Mouse (Mus musculus) heart, postnatal 4 days (tissue): ENCODE measurements at regions not wholly inside any gene's neighbourhood (a gene's known extent, or its start where the extent isn't known, plus 50 kb on each side); places are given as distances from the start of the nearest gene placed in this dataset.

ENCODE experiments used
- DNase-seq: peaks from one replicate; pipeline ENCODE4 v3.0.0; 2021

DNA sequence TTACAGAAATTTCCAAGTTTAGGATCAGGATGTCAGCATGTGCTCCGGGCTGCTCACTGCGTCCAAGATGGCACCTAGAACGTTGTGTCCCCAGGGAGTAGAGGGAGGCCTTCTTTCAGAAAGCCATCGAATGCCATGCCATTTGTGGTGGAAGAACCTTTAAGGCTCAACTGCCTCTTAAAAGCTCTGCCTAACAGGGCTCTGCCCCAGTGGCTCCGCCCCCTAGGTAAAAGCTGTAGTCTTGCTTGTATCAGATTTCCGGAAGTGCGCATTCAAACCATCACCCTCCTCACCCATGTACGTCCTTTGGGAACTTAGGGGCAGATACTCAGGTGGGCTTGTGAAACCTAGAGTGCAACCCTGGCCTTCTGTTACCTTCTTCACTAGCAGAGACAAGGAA, 54.0 kb upstream of the Psmd7 start:
- DNase-seq = no peak

GRCm38 (mm10) chr8:107647936-107648335, 59.7 kb upstream of the Psmd7 start:
- no peak for DNase-seq

GRCm38 (mm10) chr8:107650306-107650705, 62.0 kb upstream of the Psmd7 start:
- DNase-seq = no peak

DNA sequence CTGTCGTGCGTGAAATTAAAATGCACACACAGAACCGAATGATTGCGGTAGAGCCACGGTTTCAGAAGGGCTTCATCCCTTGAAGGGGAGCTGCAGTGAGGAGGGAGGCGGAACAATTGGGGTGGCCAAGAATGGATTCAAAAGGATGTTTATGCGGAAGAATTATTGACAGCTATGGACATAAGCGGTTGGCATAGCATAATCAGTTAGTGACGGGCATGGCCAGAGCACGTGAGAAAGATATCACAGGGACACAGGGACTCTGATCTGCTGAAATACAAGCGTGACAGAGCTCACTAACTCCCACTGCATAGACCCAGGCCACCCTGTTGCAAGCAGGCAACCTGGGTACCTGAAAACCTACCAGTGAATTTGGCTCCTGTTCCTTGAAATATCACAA, 63.2 kb upstream of the Psmd7 start:
- no peak for DNase-seq

DNA sequence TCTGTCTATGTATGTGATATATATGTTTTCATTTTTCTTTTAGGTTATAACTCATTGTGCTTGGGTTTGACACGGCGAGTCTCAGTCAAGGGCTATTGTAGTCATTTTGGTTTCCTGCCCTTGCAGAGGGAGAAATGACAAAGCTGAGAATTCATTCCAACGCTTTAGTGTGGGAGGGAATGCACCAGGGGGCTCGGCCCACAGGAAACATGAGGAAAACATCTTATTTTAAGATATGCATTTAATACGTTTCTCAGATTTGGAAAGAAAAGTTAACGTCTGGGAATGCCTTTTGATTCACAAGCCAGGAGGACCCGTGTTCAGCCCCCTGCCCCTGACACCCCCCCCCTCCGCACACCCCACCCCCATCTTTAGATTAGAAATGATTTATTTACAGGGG, 64.0 kb upstream of the Psmd7 start:
- DNase-seq = no peak

DNA sequence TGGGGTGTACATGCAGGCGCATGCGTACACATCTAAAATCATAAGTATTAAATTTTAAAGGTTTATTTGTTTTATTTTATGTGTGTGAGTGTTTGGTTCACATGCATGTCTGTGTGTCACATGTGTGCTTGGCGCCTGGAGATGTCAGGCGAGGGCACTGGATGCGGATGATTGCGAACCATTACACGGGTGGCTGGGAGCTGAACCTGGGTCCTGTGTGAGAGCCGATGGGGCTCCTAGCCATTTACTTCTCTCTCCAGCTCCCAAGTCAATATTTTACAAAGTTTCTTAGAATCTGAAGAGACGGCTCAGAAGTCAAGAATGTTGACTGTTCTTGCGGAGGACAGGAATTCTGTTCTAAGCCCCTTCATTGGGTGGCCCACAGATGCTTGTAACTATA, 65.4 kb upstream of the Psmd7 start:
- no peak for DNase-seq

DNA sequence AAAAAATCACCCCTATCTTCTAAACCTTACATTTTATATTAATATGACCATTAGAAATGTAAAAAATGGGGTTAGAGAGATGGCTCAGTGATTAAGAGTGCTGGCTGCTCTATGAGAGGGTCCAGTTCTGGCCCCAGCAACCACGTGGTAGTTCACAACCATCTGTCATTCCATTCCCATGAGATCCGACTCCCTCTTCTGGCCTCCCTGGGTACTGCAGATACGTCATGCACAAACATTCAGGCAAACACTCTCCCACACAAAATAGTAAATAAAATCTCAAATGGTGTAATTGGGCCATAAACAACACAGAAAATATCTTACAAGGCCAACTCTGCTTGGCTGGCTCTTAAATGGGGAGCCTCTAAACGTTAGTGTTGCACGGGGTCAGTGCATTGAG, 68.4 kb upstream of the Psmd7 start:
- peak; percentile 12 for DNase-seq

GRCm38 (mm10) chr8:107657741-107658140, 69.5 kb upstream of the Psmd7 start:
- no peak for DNase-seq

- no peak for DNase-seq
Measured at GRCm38 (mm10) chr8:107658386-107658785, 70.1 kb upstream of the Psmd7 start.

GRCm38 (mm10) chr8:107660624-107661023, 72.4 kb upstream of the Psmd7 start:
- DNase-seq = no peak

DNA sequence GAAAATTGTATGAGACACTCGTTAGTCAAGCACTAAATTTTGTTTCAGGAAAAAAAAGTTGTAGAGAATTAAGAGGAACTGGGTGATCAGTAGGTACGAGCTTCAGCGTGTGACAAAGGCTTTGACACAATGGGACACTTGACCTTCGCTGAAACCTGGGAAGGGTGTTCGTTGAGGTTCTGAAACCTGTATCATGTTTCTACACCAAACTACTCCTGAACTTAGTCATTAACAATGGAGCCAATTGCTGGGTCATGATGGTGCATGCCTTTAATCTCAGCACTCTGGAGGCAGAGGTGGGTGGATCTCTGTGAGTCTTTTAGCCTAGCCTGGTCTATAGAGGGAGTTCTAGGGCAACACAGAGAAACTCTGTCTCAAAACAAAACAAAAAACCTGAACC, 81.3 kb upstream of the Psmd7 start:
- DNase-seq = no peak

- no peak for DNase-seq
Measured at GRCm38 (mm10) chr8:107671471-107671870, 83.2 kb upstream of the Psmd7 start.

GRCm38 (mm10) chr8:107672691-107673090, 84.4 kb upstream of the Psmd7 start:
- no peak for DNase-seq

- DNase-seq = no peak
Measured at GRCm38 (mm10) chr8:107682066-107682465, 93.8 kb upstream of the Psmd7 start.

DNA sequence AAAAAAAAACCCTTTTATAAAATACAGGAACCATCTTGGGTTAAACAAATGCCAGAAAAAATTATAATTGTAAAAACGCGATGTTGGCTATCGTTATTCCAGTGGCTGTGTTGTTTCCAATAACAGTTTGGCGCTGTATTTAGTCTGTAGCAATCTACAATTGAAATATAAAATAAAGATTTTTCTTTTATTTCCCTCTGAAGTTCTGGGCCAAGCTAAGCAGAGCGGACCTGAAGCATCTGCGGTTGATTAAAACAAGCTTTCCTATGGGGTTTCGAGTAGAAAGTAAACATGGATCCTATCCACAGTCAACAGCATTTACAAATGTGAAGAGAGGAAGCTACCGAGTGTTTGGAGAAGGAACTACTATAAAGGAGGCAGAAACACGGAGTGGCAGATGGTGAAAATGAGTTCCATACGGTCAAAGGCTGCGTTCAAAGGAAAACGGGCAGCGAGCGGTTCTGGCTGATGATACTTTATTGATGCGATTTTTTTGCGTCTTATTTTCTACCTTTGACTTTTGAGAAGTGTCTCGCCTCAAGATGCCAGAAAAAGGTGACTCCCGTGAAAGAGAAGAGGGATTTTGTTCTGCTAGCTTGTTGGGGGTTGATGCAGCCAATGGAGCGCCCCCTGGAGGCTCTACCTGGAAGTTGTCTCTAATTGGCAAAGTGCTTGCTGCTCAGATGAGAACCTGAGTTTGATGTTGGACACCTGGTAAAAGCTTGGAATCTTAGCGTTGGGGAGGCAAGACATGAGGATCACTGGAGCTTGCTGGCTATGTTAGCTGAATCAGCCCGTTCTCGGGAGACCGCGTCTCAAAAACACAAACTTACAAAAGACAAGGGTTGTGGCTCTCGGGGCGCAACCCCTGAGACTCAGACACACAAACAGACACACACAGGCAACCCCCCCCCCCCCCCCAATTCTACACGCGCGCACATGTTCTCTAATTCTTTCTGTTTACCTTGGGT, 96.7 kb upstream of the Psmd7 start:
- peak; percentile 11 for DNase-seq

DNA sequence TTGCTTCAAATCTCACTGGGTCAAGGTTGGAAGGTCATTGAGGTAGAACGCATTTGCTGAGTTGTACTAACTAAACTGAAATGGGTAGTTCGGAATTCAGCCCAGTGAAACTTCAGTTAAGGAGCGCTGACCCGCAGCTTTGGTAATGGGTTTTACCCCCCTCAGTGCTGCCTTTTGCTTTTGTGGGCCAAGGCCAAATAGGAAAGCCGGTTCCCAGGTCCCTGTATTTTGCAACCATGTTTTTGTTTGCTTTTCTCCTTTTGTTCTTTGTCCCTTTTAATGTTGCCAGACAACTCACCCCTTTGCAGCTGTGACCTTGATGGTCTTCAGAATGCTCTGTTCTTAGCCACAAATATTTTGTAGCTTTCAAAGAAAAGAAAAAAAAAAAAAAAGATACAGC, 98.7 kb upstream of the Psmd7 start:
- no peak for DNase-seq

GRCm38 (mm10) chr8:107687529-107687928, 99.3 kb upstream of the Psmd7 start:
- no peak for DNase-seq

DNA sequence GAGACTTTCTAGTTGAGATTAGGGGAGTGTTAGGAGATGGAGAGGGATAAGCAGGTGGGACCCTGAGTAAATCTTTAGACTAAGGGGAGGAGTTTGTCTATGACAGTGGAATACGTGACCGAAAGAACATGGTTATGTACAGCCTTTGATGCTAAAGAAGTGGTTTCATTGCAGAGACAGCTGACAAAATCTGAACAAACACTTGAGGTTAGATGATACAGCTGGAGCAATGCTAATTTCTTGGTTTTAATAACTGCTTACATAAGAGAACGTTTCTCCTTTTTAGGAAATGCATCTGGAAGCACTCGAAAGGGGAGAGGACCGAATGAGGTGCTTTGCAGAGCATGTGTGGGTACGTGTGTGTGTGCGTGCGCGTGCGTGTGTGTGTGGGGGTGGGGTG, 100.8 kb upstream of the Psmd7 start:
- DNase-seq = no peak

- DNase-seq = no peak
Measured at GRCm38 (mm10) chr8:107691251-107691650, 103.0 kb upstream of the Psmd7 start.

DNA sequence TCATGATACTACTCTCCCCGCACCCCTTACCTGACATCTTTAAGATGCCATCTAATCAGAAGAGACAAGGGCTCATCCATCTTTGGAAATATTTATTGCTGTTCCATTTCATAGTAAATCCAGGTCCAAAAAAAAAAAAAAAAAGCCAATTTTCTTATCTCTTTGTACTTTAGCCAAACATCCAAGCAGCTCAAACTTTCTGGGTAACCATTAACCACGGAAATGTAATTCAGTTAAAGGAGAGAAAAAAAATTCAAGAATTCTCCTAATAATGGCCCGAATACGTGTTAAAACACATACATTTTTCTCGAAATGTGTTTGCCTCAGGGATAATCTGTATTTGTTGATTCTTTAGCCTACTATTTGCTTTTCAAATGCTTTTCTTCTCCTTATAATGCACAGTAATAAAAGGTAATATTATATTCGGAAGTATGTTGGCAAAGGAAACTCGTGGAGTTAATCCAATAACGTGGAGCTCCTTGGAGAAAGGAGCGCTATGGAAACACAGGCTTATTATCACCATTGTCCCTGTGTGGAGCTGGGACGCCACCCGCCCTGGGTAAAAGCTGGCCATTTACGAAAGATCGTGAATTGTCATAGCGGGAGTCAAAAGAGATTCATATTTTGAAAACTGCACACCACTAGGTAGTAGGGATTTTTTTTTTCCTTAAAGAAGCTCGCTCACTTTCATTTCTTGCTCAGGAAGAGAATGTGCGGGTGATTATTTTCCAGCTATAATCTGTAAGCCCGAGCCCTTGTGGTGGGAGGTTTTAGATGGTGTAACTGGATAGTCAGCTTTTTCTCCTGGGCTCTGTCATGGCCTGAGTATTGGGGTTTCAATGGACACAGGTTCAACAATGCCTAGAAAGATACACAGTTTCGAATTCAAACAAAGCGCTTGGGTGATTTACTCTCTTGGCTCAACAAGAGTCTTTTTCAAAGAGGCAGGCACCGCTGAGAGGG, 108.4 kb upstream of the Psmd7 start:
- no peak for DNase-seq

- no peak for DNase-seq
Measured at GRCm38 (mm10) chr8:107699307-107699706, 111.0 kb upstream of the Psmd7 start.

- no peak for DNase-seq
Measured at GRCm38 (mm10) chr8:107699759-107700158, 111.5 kb upstream of the Psmd7 start.

- DNase-seq = no peak
Measured at GRCm38 (mm10) chr8:107715901-107716300, 127.6 kb upstream of the Psmd7 start.
